Comparison of ENCODE assay signal across 11 mouse cellular contexts in genomic region chr15:97863494-97863881, GRCm38 (mm10). TPM values are rescaled to one million over a fixed set of nuclear protein-coding genes. Genes with fewer than 3 reads are reported as not detected.
DNase-seq lines count a peak whose midpoint lies in the region; ATAC-seq lines count a peak whose summit lies in the region.
"Had no signal": no experiment of that assay in that cellular context is flagged by ENCODE, and none has a peak within 500 bp of the region (broad histone marks: within the 10 kb centered on the region; RNA-seq: fewer than 3 reads in every experiment).

No protein-coding gene starts in this region.

- H3K9ac ChIP-seq in lung, embryonic 15.5 days, result no peak overlapping the region
- H3K9ac ChIP-seq in stomach, embryonic 16.5 days (ENCODE audit: low read length), result no peak overlapping the region
- H3K9ac ChIP-seq: liver, embryonic 14.5 days had no signal

- H3K27me3 ChIP-seq in lung, embryonic 15.5 days, result no peaks in the 10 kb centered on the region
- H3K27me3 ChIP-seq in stomach, embryonic 16.5 days (ENCODE audit: control insufficient read depth, insufficient read depth, low read length), result no peaks in the 10 kb centered on the region
- no peaks in the 10 kb centered on the region for H3K27me3 ChIP-seq in hindbrain, embryonic 10.5 days (ENCODE audit: insufficient read depth, poor library complexity, severe bottlenecking)

- H3K4me3 ChIP-seq in lung, embryonic 15.5 days, result no peak overlapping the region
- H3K4me3 ChIP-seq in stomach, embryonic 16.5 days (replicated peaks; ENCODE audit: low read length), result no peak overlapping the region
- H3K4me3 ChIP-seq in hindbrain, embryonic 10.5 days, result no peak overlapping the region
- H3K4me3 ChIP-seq: myocyte had no signal

- peaks cover 3% of the 10 kb centered on the region; the same call in 1 of the 2 replicates for H3K9me3 ChIP-seq in lung, embryonic 15.5 days
- H3K9me3 ChIP-seq in stomach, embryonic 16.5 days (replicated peaks; ENCODE audit: control insufficient read depth, low read length), result peaks cover 14% of the 10 kb centered on the region; the same call in 1 of the 2 replicates
- H3K9me3 ChIP-seq in hindbrain, embryonic 10.5 days, result peaks cover 14% of the 10 kb centered on the region; the same call in 1 of the 2 replicates

- ATAC-seq in lung, embryonic 15.5 days (ENCODE audit: borderline replicate concordance, extremely low read depth, low FRiP score, low TSS enrichment), result peak; percentile 31; the same call in 1 of the 2 replicates
- ATAC-seq in stomach, embryonic 16.5 days (ENCODE audit: insufficient read depth, low FRiP score), result no peak

- H3K4me1 ChIP-seq in lung, embryonic 15.5 days, result peaks cover 27% of the 10 kb centered on the region
- peaks cover 32% of the 10 kb centered on the region for H3K4me1 ChIP-seq in stomach, embryonic 16.5 days (ENCODE audit: control insufficient read depth, insufficient read depth, low read length)
- 0 out of 2 replicates have a peak, but pooled peaks cover 7% of the 10 kb centered on the region for H3K4me1 ChIP-seq in hindbrain, embryonic 10.5 days (replicated peaks)

- H3K27ac ChIP-seq in lung, embryonic 15.5 days, result no peak overlapping the region
- no peak overlapping the region for H3K27ac ChIP-seq in stomach, embryonic 16.5 days (ENCODE audit: low read length)
- H3K27ac ChIP-seq in hindbrain, embryonic 10.5 days, result no peak overlapping the region
- H3K27ac ChIP-seq: kidney, postnatal 0 days; liver, embryonic 14.5 days had no signal

- intact Hi-C loops in left cerebral cortex, postnatal 14 days (cut with DNase I), result no loop called here

- 53% methylated on average over 18 of the region's 18 CpGs for WGBS in lung, embryonic 15.5 days
- 64% methylated on average over 18 of the region's 18 CpGs for WGBS in stomach, embryonic 16.5 days
- WGBS in hindbrain, embryonic 10.5 days, result 83% methylated on average over 18 of the region's 18 CpGs

- no peaks in the 10 kb centered on the region for H3K36me3 ChIP-seq in lung, embryonic 15.5 days
- H3K36me3 ChIP-seq in stomach, embryonic 16.5 days (ENCODE audit: control insufficient read depth, insufficient read depth, low read length), result 0 out of 2 replicates have a peak, but pooled peaks cover 7% of the 10 kb centered on the region
- no peaks in the 10 kb centered on the region for H3K36me3 ChIP-seq in hindbrain, embryonic 10.5 days

- no peak overlapping the region for H3K4me2 ChIP-seq in lung, embryonic 15.5 days
- peak overlapping the region; percentile 6; the same call in 1 of the 2 replicates for H3K4me2 ChIP-seq in stomach, embryonic 16.5 days (ENCODE audit: low read depth, low read length)

- DNase-seq in lung, postnatal 36 days, result no peak
- DNase-seq in frontal cortex, postnatal 14 days (ENCODE audit: low spot score in 2 of 2), result peak; percentile 33 to 45
- peak; percentile 63 to 71 for DNase-seq in left cerebral cortex, postnatal 14 days (ENCODE audit: low spot score in 2 of 2)
- DNase-seq in hindbrain, embryonic 10.5 days (ENCODE audit: low spot score), result no peak
- DNase-seq in lung, postnatal 14 days, result no peak
- DNase-seq: adrenal gland, postnatal 14 days had no signal

RNA-seq across cellular contexts. Expression of gene Hdac7, which starts 19.2 kb away (rescaled TPM):
- polyA plus RNA-seq in lung, embryonic 15.5 days (2015; fragmentation: Nextera tagmentation; extraction: Ambion mirVana), result 40.6 and 44.7 TPM in 2 replicates
- 10 to 100 TPM; 23.7 to 25.9 TPM for total RNA-seq in left cerebral cortex, postnatal 14 days (2021)
- polyA plus RNA-seq in stomach, embryonic 16.5 days (2015; fragmentation: Nextera tagmentation; extraction: Ambion mirVana), result 20.4 and 23.2 TPM in 2 replicates
- polyA plus RNA-seq in hindbrain, embryonic 10.5 days (2016; fragmentation: Nextera tagmentation; extraction: Ambion mirVana), result 25.7 and 32.7 TPM in 2 replicates

RNA-seq across cellular contexts. Expression of gene Vdr, which starts 46.9 kb away (rescaled TPM):
- polyA plus RNA-seq in lung, embryonic 15.5 days (2015; fragmentation: Nextera tagmentation; extraction: Ambion mirVana), result 0.52 and 0.81 TPM in 2 replicates
- under 1 TPM; 0.13 TPM for total RNA-seq in left cerebral cortex, postnatal 14 days (2021)
- polyA plus RNA-seq in stomach, embryonic 16.5 days (2015; fragmentation: Nextera tagmentation; extraction: Ambion mirVana), result 2.3 and 2.5 TPM in 2 replicates
- 0.51 and 1.0 TPM in 2 replicates for polyA plus RNA-seq in hindbrain, embryonic 10.5 days (2016; fragmentation: Nextera tagmentation; extraction: Ambion mirVana)

Comparison
In these comparisons a context has a peak if more than half of its experiments do, and no peak if none do; other contexts are left out.
1. DNase-seq: peak in frontal cortex, postnatal 14 days (2 of 2) and left cerebral cortex, postnatal 14 days (2 of 2); none in lung, postnatal 36 days (single experiment), hindbrain, embryonic 10.5 days (single experiment) and lung, postnatal 14 days (single experiment).